In the genomic region with DNA sequence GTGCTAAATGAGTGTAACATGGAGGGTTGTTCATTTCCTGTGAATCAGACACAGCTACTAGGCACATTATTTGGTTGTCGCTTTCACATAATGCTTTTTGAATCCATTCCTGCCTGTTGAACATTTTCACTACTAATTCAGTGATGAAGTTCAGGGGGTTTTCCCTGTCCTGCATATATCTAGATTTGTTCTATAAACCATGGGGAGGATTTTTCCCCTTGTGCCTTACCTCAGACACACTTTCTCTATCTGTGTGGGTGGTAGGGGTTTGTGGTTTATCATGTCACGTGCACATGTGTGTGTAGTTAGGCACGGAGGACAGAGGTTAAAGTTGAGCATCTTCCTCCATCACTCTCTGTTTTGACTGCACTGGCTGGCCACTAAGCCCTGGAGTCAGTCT, we compare ENCODE assay signal across 25 mouse cellular contexts. TPM values are rescaled to one million over a fixed set of nuclear protein-coding genes. Genes with fewer than 3 reads are reported as not detected.
DNase-seq lines count a peak whose midpoint lies in the region; TF ChIP-seq lines count a peak whose summit lies in the region.
"Had no signal": no experiment of that assay in that cellular context is flagged by ENCODE, and none has a peak within 500 bp of the region (broad histone marks: within the 10 kb centered on the region; RNA-seq: fewer than 3 reads in every experiment).

No protein-coding gene starts in this region.

- no peaks in the 10 kb centered on the region for H3K79me2 ChIP-seq in MEL (ENCODE audit: control insufficient read depth, insufficient read depth, low read length, poor library complexity)

- no peaks in the 10 kb centered on the region; a peak in 1 of 4 replicates for H3K27me3 ChIP-seq in MEL (ENCODE audit: control insufficient read depth in 1 of 2, insufficient read depth in 2 of 2, low read length in 2 of 2)
- H3K27me3 ChIP-seq: heart, embryonic 13.5 days; hindbrain, embryonic 12.5 days; neural tube, embryonic 12.5 days had no signal

- no peaks in the 10 kb centered on the region for H3K36me3 ChIP-seq in MEL (ENCODE audit: control insufficient read depth in 1 of 2, insufficient read depth in 2 of 2, low read length in 2 of 2)
- H3K36me3 ChIP-seq: forebrain, embryonic 10.5 days; heart, embryonic 13.5 days; hindbrain, embryonic 12.5 days; neural tube, embryonic 12.5 days had no signal

- TF ChIP-seq POLR2A in MEL (IDR thresholded peaks at IDR 0.05; ENCODE audit: control insufficient read depth in 1 of 2, insufficient read depth in 1 of 2, low read depth in 1 of 2, low read length in 2 of 2, poor library complexity in 1 of 2) = no peak

- no peak for TF ChIP-seq RAD21 in MEL (IDR thresholded peaks at IDR 0.05; ENCODE audit: low read depth, low read length)

- H3K4me3 ChIP-seq in MEL (ENCODE audit: control insufficient read depth in 1 of 2, insufficient read depth in 1 of 2, low read depth in 2 of 2, low read length in 2 of 2) = no peak overlapping the region
- H3K4me3 ChIP-seq: forebrain, embryonic 10.5 days; heart, adult 2 months; heart, embryonic 13.5 days; hindbrain, embryonic 12.5 days; neural tube, embryonic 12.5 days had no signal

- peak; percentile 46 to 57 for DNase-seq in spleen, postnatal 36 days (ENCODE audit: low spot score in 2 of 2)
- DNase-seq in spleen, postnatal 14 days (ENCODE audit: low spot score in 2 of 2) = no peak
- peak; percentile 21 to 24 for DNase-seq in B cell, adult 2 months
- DNase-seq in MEL (ENCODE audit: low read depth, low spot score) = no peak
- DNase-seq in naive thymus-derived CD4-positive, alpha-beta T cell, adult 2 months (ENCODE audit: low read depth) = peak; percentile 77
- no peak for DNase-seq in gastrocnemius, adult 18-20 months (ENCODE audit: low spot score)
- no peak for DNase-seq in kidney, postnatal 25 days
- no peak for DNase-seq in kidney, adult 9 months
- DNase-seq: adrenal gland, adult 2 months; cerebellum, adult 11 months; cerebellum, adult 9-11 months; gastrocnemius, postnatal 36 days; heart, adult 2 months; heart, postnatal 14 days; kidney, adult 18-20 months; layer of hippocampus, postnatal 36 days; liver, postnatal 0 days; right cerebral cortex, adult 18-20 months; right cerebral cortex, postnatal 4 days had no signal

- no peaks in the 10 kb centered on the region for H3K9me3 ChIP-seq in MEL (replicated peaks; ENCODE audit: insufficient read depth, low read length)
- H3K9me3 ChIP-seq: forebrain, embryonic 10.5 days; heart, embryonic 13.5 days; hindbrain, embryonic 12.5 days; neural tube, embryonic 12.5 days had no signal

- H3K27ac ChIP-seq in MEL (ENCODE audit: control insufficient read depth, low read depth, low read length) = no peak overlapping the region
- H3K27ac ChIP-seq: forebrain, embryonic 10.5 days; heart, adult 2 months; heart, embryonic 13.5 days; hindbrain, embryonic 12.5 days; kidney, postnatal 0 days; neural tube, embryonic 12.5 days had no signal

- peaks cover 0 to 5% of the 10 kb centered on the region in 2 experiments; a peak in 2 of 4 replicates for H3K4me1 ChIP-seq in MEL (ENCODE audit: control insufficient read depth in 1 of 2, insufficient read depth in 2 of 2, low read length in 2 of 2)
- H3K4me1 ChIP-seq: forebrain, embryonic 10.5 days; heart, embryonic 13.5 days; hindbrain, embryonic 12.5 days; neural tube, embryonic 12.5 days had no signal

- no peak for TF ChIP-seq CTCF in MEL (IDR thresholded peaks at IDR 0.05 in 2 of 3, conservative IDR thresholded peaks at IDR 0.05 in 1 of 3; ENCODE audit: control insufficient read depth in 1 of 3, insufficient read depth in 1 of 3, low read depth in 2 of 3, low read length in 3 of 3, poor library complexity in 1 of 3, severe bottlenecking in 1 of 3)

- H3K9ac ChIP-seq in MEL (ENCODE audit: control insufficient read depth, low read depth, low read length, poor library complexity, severe bottlenecking) = no peak overlapping the region
- H3K9ac ChIP-seq: heart, embryonic 13.5 days; hindbrain, embryonic 12.5 days; liver, postnatal 0 days; neural tube, embryonic 12.5 days had no signal

- no peak for TF ChIP-seq EP300 in MEL (IDR thresholded peaks at IDR 0.05; ENCODE audit: low read depth in 1 of 2, low read length in 2 of 2)

TF ChIP-seq in MEL, 35 proteins besides CTCF, POLR2A, EP300 and RAD21:
- TF ChIP-seq GATA1 (IDR thresholded peaks at IDR 0.05; ENCODE audit: low read depth, low read length) (no peak), SIN3A (IDR thresholded peaks at IDR 0.05; ENCODE audit: low read length) (no peak), BHLHE40 (IDR thresholded peaks at IDR 0.05; ENCODE audit: borderline replicate concordance, low read depth, low read length) (peak; percentile 29; the same call in 1 of the 2 replicates), USF1 (IDR thresholded peaks at IDR 0.05; ENCODE audit: low read depth, low read length) (peak; percentile 40; the same call in 1 of the 2 replicates), MYC (IDR thresholded peaks at IDR 0.05; ENCODE audit: low read depth, low read length) (no peak)

RNA-seq across cellular contexts. Expression of gene Nr4a3, which starts 32.7 kb away (rescaled TPM):
- 0.03 TPM in 1 of 2 replicates, not detected in the other for total RNA-seq in MEL (2012; rRNA removed)
- polyA plus RNA-seq in MEL (2012; ENCODE audit: insufficient read depth in 1 of 2, insufficient read length in 2 of 2, low read depth in 1 of 2, low replicate concordance in 2 of 2, missing spikeins in 1 of 2) = under 1 TPM in 1 of 2 experiments, not detected in 1; 0.17 TPM
- 10 to 100 TPM in 1 of 2 experiments, 1 to 10 TPM in 1; 9.8 to 56.7 TPM for total RNA-seq in gastrocnemius, adult 18-20 months (2021)
- polyA plus RNA-seq: liver, adult 2 months; liver, postnatal 0 days had no signal

Comparison
In these comparisons a context has a peak if more than half of its experiments do, and no peak if none do; other contexts are left out.
1. DNase-seq: peak in spleen, postnatal 36 days (2 of 2), B cell, adult 2 months (2 of 2) and naive thymus-derived CD4-positive, alpha-beta T cell, adult 2 months (single experiment); none in spleen, postnatal 14 days (0 of 2), MEL (single experiment), gastrocnemius, adult 18-20 months (single experiment), kidney, postnatal 25 days (0 of 2) and kidney, adult 9 months (single experiment).
2. RNA of gene Nr4a3, which starts 32.7 kb away (total RNA-seq): 9.8 to 56.7 TPM in gastrocnemius, adult 18-20 months; 0.03 TPM in MEL; every median in the first group is over 10 times any median in the second.